Mouse (Mus musculus): ENCODE measurements at regions not wholly inside any gene's neighbourhood (a gene's known extent, or its start where the extent isn't known, plus 50 kb on each side); places are given as distances from the start of the nearest gene placed in this dataset.

DNA sequence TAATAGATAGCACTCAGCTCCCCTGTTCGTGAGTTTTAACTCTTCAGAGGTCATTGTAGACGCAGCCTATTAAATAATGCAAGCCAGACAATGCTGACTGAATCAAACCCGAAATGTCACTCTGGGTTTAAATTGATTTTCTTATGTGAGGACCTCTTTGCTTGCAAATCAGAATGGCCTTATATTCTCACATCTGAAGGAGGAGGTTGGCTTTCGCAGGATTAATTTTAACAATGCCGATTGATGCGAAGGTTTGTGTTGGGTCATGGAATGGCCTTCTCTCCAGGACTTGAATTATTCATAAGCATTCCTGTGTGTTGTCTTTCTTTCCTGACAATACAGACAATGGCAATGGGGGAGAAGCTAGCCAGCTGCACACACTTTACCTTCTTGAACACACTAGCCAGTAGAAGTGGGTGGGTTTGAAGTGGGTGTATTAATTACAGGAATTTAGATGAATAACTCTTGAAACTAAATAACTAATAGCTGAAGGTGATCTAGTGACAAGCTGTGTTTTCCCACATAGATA, 530.1 kb upstream of the Mctp2 start:
- no peaks in the 10 kb centered on the region for H3K79me2 ChIP-seq (ENCODE audit: control insufficient read depth, insufficient read depth)

GRCm38 (mm10) chr7:72837992-72838655, 531.7 kb upstream of the Mctp2 start:
- H3K4me3 ChIP-seq (ENCODE audit: insufficient read depth, poor library complexity, severe bottlenecking) = no peak overlapping the region
- H3K79me3 ChIP-seq (ENCODE audit: low read depth) = no peaks in the 10 kb centered on the region
- TF ChIP-seq MYOD1 (IDR thresholded peaks at IDR 0.05; ENCODE audit: control insufficient read depth, insufficient read length, low read depth) = no peak
- TF ChIP-seq CEBPB (IDR thresholded peaks at IDR 0.05; ENCODE audit: low read depth) = no peak
- no peak for TF ChIP-seq MAX (IDR thresholded peaks at IDR 0.05)
- TF ChIP-seq MYOG (IDR thresholded peaks at IDR 0.05; ENCODE audit: control insufficient read depth, extremely low read depth, insufficient read length) = no peak
- no peak for TF ChIP-seq USF1 (IDR thresholded peaks at IDR 0.05; ENCODE audit: low read depth)
- no peak for TF ChIP-seq FOSL1 (IDR thresholded peaks at IDR 0.05; ENCODE audit: insufficient read depth, low read length, poor library complexity, severe bottlenecking)
- TF ChIP-seq CTCF (IDR thresholded peaks at IDR 0.05; ENCODE audit: control insufficient read depth, insufficient read depth, insufficient read length) = no peak

More for the DNA sequence above, 530.1 kb upstream of the Mctp2 start:
- H3K27me3 ChIP-seq (ENCODE audit: control insufficient read depth, insufficient read depth, insufficient read length) = no peaks in the 10 kb centered on the region
- no peak overlapping the region for H3K4me3 ChIP-seq (ENCODE audit: insufficient read depth, poor library complexity, severe bottlenecking)
- no peak overlapping the region for H3ac ChIP-seq (ENCODE audit: control insufficient read depth, insufficient read length, low read depth)
- no peaks in the 10 kb centered on the region for H3K79me3 ChIP-seq (ENCODE audit: low read depth)
- TF ChIP-seq USF1 (IDR thresholded peaks at IDR 0.05; ENCODE audit: low read depth) (no peak), MAX (IDR thresholded peaks at IDR 0.05) (no peak), MYOD1 (IDR thresholded peaks at IDR 0.05; ENCODE audit: control insufficient read depth, insufficient read length, low read depth) (no peak), CTCF (IDR thresholded peaks at IDR 0.05; ENCODE audit: control insufficient read depth, insufficient read depth, insufficient read length) (no peak), MYOG (IDR thresholded peaks at IDR 0.05; ENCODE audit: control insufficient read depth, extremely low read depth, insufficient read length) (no peak), FOSL1 (IDR thresholded peaks at IDR 0.05; ENCODE audit: insufficient read depth, low read length, poor library complexity, severe bottlenecking) (no peak), CEBPB (IDR thresholded peaks at IDR 0.05; ENCODE audit: low read depth) (no peak)
- H3K36me3 ChIP-seq (ENCODE audit: control insufficient read depth, insufficient read depth) = no peaks in the 10 kb centered on the region

DNA sequence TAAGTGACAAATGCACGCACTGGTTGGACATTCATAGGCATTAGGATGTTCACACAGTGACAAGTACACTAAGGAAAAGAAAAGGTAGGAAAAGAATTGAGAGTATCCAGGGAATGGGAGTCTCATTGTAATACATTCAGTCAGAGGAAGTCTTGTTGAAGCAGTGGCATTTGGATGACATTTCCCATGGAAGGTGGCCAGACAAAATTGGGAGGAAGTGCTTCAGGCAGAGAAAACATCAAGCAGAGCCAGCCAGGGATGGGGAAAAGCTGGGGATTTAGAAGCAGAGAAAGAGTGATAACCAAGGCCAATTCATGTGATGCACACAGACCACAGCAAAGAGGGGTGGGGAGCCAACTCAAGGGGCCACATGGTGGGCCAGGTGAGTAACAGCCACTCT, 524.0 kb upstream of the Rgma start:
- H3ac ChIP-seq (ENCODE audit: control insufficient read depth, insufficient read length, low read depth) = no peak overlapping the region
- no peaks in the 10 kb centered on the region for H3K79me3 ChIP-seq (ENCODE audit: low read depth)
- H3K27me3 ChIP-seq (ENCODE audit: control insufficient read depth, insufficient read depth, insufficient read length) = no peaks in the 10 kb centered on the region
- no peaks in the 10 kb centered on the region for H3K36me3 ChIP-seq (ENCODE audit: control insufficient read depth, insufficient read depth)
- no peaks in the 10 kb centered on the region for H3K79me2 ChIP-seq (ENCODE audit: control insufficient read depth, insufficient read depth)
- TF ChIP-seq CEBPB (IDR thresholded peaks at IDR 0.05; ENCODE audit: low read depth) (no peak), MYOG (IDR thresholded peaks at IDR 0.05; ENCODE audit: control insufficient read depth, extremely low read depth, insufficient read length) (no peak)
- H3K4me3 ChIP-seq (ENCODE audit: insufficient read depth, poor library complexity, severe bottlenecking) = no peak overlapping the region

More at GRCm38 (mm10) chr7:72837992-72838655, 531.7 kb upstream of the Mctp2 start:
- Histone ChIP-seq H3K36me3 (ENCODE audit: control insufficient read depth, insufficient read depth) (no peaks in the 10 kb centered on the region), H3K27me3 (ENCODE audit: control insufficient read depth, insufficient read depth, insufficient read length) (no peaks in the 10 kb centered on the region), H3K79me2 (ENCODE audit: control insufficient read depth, insufficient read depth) (no peaks in the 10 kb centered on the region), H3ac (ENCODE audit: control insufficient read depth, insufficient read length, low read depth) (no peak overlapping the region)

- H3K36me3 ChIP-seq (ENCODE audit: control insufficient read depth, insufficient read depth) = no peaks in the 10 kb centered on the region
- H3K79me2 ChIP-seq (ENCODE audit: control insufficient read depth, insufficient read depth) = no peaks in the 10 kb centered on the region
- TF ChIP-seq USF1 (IDR thresholded peaks at IDR 0.05; ENCODE audit: low read depth) (no peak), MYOD1 (IDR thresholded peaks at IDR 0.05; ENCODE audit: control insufficient read depth, insufficient read length, low read depth) (no peak), CEBPB (IDR thresholded peaks at IDR 0.05; ENCODE audit: low read depth) (no peak), MYOG (IDR thresholded peaks at IDR 0.05; ENCODE audit: control insufficient read depth, extremely low read depth, insufficient read length) (no peak), MAX (IDR thresholded peaks at IDR 0.05) (no peak), FOSL1 (IDR thresholded peaks at IDR 0.05; ENCODE audit: insufficient read depth, low read length, poor library complexity, severe bottlenecking) (no peak)
- H3ac ChIP-seq (ENCODE audit: control insufficient read depth, insufficient read length, low read depth) = no peak overlapping the region
- no peaks in the 10 kb centered on the region for H3K27me3 ChIP-seq (ENCODE audit: control insufficient read depth, insufficient read depth, insufficient read length)
- H3K4me3 ChIP-seq (ENCODE audit: insufficient read depth, poor library complexity, severe bottlenecking) = no peak overlapping the region
- H3K79me3 ChIP-seq (ENCODE audit: low read depth) = no peaks in the 10 kb centered on the region
Measured at GRCm38 (mm10) chr7:72854501-72855002, 520.8 kb upstream of the Rgma start.

GRCm38 (mm10) chr7:72866966-72867754, 508.1 kb upstream of the Rgma start:
- no peaks in the 10 kb centered on the region for H3K79me3 ChIP-seq (ENCODE audit: low read depth)
- H3ac ChIP-seq (ENCODE audit: control insufficient read depth, insufficient read length, low read depth) = no peak overlapping the region
- TF ChIP-seq CTCF (IDR thresholded peaks at IDR 0.05; ENCODE audit: control insufficient read depth, insufficient read depth, insufficient read length) (no peak), MAX (IDR thresholded peaks at IDR 0.05) (no peak), USF1 (IDR thresholded peaks at IDR 0.05; ENCODE audit: low read depth) (no peak)
- H3K4me3 ChIP-seq (ENCODE audit: insufficient read depth, poor library complexity, severe bottlenecking) = no peak overlapping the region
- no peaks in the 10 kb centered on the region for H3K36me3 ChIP-seq (ENCODE audit: control insufficient read depth, insufficient read depth)
- no peaks in the 10 kb centered on the region for H3K27me3 ChIP-seq (ENCODE audit: control insufficient read depth, insufficient read depth, insufficient read length)
- H3K79me2 ChIP-seq (ENCODE audit: control insufficient read depth, insufficient read depth) = no peaks in the 10 kb centered on the region
